Mouse (Mus musculus) lung, postnatal 4 days (tissue): ENCODE results near the gene Nucb1.
A peak's percentile ranks its signal among the peaks of the same experiment; 100 is the strongest.
"Not testable (repeated sequence)": the region's sequence is repeated elsewhere in the genome, so short reads cannot be mapped to it uniquely, and the experiment has no call there.

ENCODE experiments used
- DNase-seq, 2 experiments: peaks; one replicate each; pipeline ENCODE4 v3.0.0; 2021

The Nucb1 gene

GRCm38 (mm10) chr7:45488293-45489204 is 21.7 kb downstream of the Nucb1 start, which contains the start of gene Dhdh:
Dhdh (minus strand) TSS chr7:45488805.
- DNase-seq = peak; percentile 74 to 82

GRCm38 (mm10) chr7:45487861-45488292 is 22.3 kb downstream of the Nucb1 start:
- no peak for DNase-seq

- DNase-seq = no peak
Measured at GRCm38 (mm10) chr7:45486761-45487415, 23.3 kb downstream of the Nucb1 start, which contains the start of gene Gm45808. Gm45808 (minus strand) TSS chr7:45486811.

- DNase-seq = no peak
Measured at GRCm38 (mm10) chr7:45486158-45486557, 24.0 kb downstream of the Nucb1 start.

GRCm38 (mm10) chr7:45484985-45485384 is 25.2 kb downstream of the Nucb1 start:
- DNase-seq = not testable (repeated sequence)

- DNase-seq = no peak
Measured at GRCm38 (mm10) chr7:45482166-45482565, 28.0 kb downstream of the Nucb1 start.

GRCm38 (mm10) chr7:45481374-45481927 is 28.8 kb downstream of the Nucb1 start, which contains the start of gene Tulp2:
Tulp2 (plus strand) TSS chr7:45481877.
- peak; percentile 63 to 77 for DNase-seq

GRCm38 (mm10) chr7:45480310-45480709 is 29.9 kb downstream of the Nucb1 start:
- DNase-seq = not testable (repeated sequence)

- DNase-seq = no peak
Measured at GRCm38 (mm10) chr7:45478774-45479173, 31.4 kb downstream of the Nucb1 start.

GRCm38 (mm10) chr7:45477003-45477402 is 33.2 kb downstream of the Nucb1 start:
- peak in 1 of 2 experiments; percentile 77 for DNase-seq

- no peak for DNase-seq
Measured at GRCm38 (mm10) chr7:45476453-45476852, 33.8 kb downstream of the Nucb1 start.

- DNase-seq = no peak
Measured at GRCm38 (mm10) chr7:45475291-45475969, 34.8 kb downstream of the Nucb1 start.

GRCm38 (mm10) chr7:45470869-45471268 is 39.3 kb downstream of the Nucb1 start:
- peak in 1 of 2 experiments; percentile 76 for DNase-seq

- DNase-seq = peak; percentile 54 to 59
Measured at GRCm38 (mm10) chr7:45467090-45467670, 43.0 kb downstream of the Nucb1 start.

GRCm38 (mm10) chr7:45466283-45467089 is 43.7 kb downstream of the Nucb1 start, which contains the start of gene Bax:
Bax (minus strand) TSS chr7:45466898.
- DNase-seq = peak; percentile 96 to 97

- no peak for DNase-seq
Measured at GRCm38 (mm10) chr7:45465549-45465948, 44.7 kb downstream of the Nucb1 start.

- no peak for DNase-seq
Measured at GRCm38 (mm10) chr7:45465112-45465511, 45.1 kb downstream of the Nucb1 start.

GRCm38 (mm10) chr7:45463987-45464778 is 46.0 kb downstream of the Nucb1 start:
- no peak for DNase-seq

GRCm38 (mm10) chr7:45462868-45463267 is 47.3 kb downstream of the Nucb1 start:
- DNase-seq = not testable (repeated sequence)

- DNase-seq = no peak
Measured at GRCm38 (mm10) chr7:45462325-45462724, 47.9 kb downstream of the Nucb1 start.
